Mouse (Mus musculus): ENCODE results near the gene Gga2.

DNA sequence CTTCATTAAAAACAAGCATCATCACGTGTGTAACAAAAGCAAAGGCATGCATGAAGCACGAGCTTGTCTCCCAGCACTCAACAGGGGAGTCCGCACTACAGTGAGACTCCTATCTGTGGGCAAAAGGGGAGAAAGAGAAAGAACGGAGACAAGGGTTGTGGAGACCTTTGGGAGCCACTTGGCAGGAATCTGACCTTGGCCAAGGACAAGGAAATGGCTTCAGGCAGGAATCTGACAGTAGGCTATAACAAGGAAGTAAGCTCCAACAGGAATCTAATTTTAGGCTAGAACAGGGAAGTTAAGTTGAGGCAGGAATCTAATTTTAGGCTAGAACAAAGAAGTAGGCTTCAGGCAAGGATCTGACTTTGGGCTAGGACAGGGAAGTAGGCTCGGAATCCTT, 25.1 kb downstream of the Gga2 start:
- no peak for TF ChIP-seq CTCF (IDR thresholded peaks at IDR 0.05)
- no peak for TF ChIP-seq POLR2A (IDR thresholded peaks at IDR 0.05; ENCODE audit: insufficient read depth, low read depth, low read length)
